Mouse (Mus musculus) right cerebral cortex, postnatal 25 days (tissue): ENCODE measurements around the gene Phospho1.

Experiments used
- DNase-seq: peaks from one replicate; pipeline ENCODE4 v3.0.0; 2022

The Phospho1 gene

DNA sequence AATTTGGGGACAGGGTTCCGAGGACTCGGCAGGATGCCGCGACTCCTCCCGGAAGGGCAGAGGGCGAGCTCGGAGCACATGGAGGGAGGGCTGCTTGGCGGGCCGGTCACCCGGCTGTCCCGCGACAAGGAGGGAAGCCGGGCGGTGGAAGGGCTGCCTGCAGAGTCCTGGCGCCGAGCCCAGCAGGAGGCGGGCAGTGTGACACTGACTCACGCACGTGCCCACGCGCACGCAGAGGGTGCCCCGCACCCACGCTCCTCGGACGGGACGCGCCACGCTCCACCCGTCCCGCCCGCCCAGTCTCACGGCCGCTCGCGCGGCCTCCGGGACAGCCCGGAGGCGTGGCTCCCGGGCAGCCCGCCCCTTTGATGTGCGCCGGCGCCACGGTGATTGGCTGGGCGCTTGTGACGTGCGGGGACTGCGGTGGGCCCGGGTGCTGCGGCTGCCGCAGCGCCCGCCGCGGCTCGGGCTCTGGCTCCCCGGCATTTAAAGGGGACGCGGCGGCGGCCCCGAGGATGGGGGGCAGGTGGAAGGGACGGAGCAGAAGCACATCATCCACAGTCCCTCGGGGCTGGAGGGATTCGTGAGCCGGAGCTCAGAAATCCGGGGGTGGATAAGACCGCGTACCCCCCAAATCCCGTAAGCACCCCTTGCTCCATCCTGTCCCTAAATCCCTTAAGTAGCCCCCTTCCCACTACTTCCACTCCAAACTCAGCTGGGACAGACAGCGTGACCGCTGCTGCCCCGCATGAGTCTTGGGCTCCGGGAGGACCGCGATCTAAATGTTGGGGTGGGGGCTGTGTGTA is at the start of gene Phospho1:
Gene Phospho1, plus strand, starts transcription at position 429 of the 806 bp plus-strand sequence.
- peak; percentile 92 for DNase-seq

DNA sequence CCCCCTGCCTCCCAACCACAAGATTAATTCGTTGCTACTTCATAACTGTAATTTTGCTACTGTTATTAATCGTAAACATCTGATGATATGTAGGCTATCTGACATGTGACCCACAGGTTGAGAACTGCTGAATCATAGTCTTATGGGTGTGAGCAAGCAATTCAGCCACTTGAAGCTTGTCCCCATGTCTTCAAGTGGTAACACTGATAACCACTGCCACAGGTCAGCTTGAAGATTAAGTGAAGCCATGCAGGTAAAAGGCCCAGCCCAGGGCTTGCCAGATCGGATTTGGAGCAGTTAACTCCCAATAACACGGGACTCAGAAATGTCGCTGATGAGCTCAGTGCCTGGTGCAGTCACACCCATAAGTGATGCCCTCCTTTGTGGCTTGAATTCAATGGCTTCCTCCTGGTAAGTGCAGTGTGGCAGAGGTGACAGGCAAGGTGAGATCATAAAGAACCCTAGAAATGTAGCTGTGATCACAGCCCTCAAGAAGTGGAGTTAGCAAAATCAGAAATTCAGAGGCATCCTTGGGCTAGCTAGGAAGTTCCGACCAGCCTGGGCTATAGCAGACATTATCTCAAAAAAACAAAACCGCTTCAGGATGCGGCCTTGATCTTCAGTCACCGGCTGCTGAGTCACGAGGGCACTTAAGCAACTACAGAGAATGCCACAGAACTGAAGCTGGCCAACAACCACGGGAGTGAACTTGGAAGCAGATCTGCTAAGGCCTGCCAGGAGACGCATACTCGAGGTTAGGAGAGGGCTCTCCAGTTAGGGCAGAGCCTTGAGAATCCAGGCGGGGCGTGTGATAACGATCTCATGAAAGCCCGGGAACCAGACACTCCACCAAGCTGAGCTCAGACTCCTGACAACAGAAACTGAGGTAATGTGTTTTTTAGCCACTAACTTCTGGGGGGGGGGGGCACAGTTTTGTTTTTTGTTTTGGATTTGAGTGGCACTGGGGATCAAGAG is 46.7 kb upstream of the Phospho1 start:
- no peak for DNase-seq

DNA sequence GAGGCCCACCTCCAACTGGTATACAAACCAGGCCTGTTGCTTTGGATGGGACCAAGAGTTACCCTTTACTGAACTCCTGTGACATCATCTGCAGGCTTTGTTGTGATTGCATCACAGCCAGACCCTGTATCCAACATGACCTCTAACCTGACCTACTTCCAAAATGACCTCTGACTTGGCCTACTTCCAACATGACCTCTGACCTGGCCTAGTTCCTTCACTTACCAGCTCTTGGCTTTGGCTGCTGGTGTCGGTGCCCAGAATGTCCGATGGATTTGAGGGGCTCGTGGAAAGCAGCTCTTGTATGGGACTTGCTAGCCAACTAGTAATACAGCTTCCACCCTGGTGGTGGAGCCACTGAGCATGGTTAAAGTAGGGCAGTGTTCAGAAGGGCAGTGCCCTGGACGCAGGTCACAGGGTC is 45.5 kb upstream of the Phospho1 start:
- DNase-seq = no peak

DNA sequence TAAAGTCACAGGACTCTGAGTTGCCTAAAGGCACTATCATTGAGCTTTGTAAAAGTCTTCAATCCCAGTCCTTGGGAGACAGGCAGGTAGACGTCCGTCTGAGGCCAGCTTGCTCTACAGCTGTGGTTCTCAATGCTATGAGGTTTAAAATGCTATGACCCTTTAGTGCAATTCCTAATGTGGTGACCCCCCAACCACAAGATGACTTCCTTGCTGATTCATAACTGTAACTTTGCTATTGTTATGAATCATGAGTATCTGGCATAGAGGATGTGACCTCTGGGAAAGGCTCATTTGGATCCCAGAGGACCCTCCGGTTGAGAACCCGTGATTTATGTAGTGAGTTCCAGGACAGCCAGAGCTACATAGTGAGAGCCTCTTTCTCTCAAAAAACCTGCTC is 44.9 kb upstream of the Phospho1 start:
- DNase-seq = no peak

DNA sequence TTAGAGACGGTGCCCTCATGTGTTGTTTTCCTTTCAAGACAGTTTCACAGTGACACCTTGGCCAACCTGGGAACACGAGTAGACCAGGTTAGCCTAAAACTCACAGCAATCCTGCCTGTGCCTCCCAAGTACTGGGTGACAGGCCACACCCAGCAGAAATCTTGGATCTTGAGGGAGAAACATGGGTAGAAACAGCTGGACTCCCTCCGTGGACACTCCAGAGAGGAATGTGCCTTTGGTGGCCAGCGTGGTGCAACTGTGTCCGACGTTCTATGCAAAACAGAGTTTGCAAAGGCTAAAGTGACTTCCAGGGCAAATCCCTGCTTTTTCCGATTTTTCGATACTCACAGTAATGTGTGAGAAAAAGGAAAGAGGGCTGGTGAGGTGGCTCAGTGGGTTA is 43.8 kb upstream of the Phospho1 start:
- no peak for DNase-seq

DNA sequence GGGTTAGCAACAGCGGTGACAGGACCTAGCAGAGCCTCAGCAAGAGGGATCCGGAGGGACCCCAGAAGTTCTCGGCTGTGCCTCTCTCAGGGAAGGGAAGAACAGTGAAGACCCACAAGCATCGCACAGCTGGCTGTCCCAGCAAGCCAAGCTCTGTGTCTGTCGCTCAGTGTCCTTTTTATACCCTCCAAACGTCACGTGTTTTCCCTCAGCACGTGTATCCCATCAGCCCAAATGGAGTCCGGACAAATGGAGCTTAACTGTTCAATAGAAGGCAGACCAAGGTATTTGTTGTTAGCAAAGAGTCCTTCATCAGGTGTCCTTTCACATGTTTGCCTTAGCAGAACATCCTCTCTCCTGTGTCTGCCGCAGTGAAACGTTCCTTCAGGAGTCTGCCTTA is 42.7 kb upstream of the Phospho1 start:
- DNase-seq = no peak

DNA sequence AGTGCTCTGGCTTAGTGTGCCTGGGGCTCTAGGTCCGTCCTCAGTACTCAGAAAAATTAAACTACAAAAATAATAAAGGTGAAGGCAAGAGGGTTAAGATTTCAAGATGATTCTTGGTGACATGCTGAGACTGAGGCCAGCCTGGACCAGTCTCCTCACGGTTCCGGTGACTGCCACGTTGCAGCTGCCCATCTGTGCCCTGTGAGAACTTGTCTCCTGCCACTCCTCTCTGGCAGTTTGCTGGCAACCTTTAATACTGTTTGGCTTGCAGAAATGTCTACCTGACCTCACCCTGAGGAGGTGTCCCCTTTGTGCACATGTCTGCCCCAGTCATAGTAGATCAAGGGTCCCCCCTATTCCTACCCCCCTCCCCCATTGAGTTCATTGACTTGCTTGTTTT is 40.8 kb upstream of the Phospho1 start:
- no peak for DNase-seq

DNA sequence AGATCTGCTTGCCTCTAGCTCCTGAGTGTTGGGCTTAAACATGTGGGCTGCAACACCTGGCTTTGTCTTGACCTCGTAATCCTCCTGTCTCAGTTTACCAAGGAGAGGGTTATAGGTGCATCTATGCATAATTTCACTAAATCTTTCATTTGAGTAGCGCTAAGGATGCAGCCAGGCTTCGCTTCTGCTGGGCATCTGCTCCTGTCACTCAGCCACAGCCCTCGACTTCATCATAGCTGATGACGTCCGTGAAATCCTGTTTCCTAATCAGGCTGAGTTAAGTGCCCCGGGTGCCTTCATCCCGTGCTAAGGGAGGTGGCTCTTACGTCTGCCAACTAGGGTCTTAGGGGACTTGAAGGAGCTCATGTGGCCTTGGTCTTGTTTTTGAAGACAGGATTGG is 40.3 kb upstream of the Phospho1 start:
- DNase-seq = no peak

DNA sequence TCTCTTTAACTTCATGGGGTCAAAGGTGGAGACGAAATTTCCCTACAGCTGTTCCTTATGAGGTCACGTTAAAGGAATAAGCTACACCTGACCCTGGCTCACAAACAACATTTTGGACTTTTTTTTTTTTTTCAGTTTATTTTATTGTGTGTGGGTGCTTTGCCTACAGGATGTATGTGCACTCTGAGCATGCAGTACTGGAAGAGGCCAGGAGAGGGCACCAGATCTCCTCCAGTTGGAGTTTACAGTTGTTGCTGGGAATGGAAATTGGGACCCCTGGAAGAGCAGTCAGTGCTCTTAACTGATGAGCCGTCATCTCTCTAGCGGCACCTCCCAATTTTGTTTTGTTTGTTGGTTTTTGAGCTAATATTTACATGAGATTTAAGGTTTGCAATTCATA is 38.6 kb upstream of the Phospho1 start:
- DNase-seq = no peak

DNA sequence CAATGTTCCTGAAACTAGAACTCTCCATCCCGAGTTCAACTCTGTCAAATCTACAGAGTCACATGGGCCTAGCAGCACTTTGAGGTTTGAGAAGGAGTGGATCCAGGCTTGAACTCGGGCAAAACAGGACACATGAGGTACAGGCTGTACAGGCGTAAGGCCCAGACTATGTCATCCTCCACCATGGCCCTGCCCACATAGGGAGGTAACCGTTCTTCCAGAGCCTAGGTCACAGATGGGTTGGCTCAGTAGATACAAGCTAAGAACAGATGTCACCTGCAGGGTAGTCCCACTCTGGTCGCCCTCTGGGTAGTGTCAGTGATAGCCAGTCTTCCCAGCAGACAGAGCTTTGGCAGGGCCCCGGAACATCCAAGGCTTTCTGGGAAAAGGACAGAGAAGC is 37.8 kb upstream of the Phospho1 start:
- no peak for DNase-seq

DNA sequence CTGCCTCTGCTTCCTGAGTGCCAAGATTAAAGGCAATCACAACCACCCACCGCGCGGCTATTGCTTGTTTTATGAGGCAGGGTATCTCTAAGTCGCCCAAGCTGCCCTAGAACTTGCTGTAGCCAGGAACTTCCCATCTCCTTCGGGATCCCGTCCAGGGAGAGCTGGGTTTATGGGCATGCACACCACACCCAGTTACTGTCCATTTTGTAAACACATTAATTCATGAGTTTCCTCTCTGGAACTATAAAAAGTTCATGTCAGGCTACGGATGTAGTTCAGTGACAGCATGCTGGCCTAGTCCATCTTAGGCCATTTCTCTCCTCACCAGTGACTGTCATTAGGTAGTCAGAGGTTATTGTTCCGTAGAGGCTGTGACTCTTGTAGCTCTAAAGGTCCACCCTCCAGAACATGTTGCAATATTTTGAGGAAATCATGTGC is 34.8 kb upstream of the Phospho1 start:
- DNase-seq = no peak

DNA sequence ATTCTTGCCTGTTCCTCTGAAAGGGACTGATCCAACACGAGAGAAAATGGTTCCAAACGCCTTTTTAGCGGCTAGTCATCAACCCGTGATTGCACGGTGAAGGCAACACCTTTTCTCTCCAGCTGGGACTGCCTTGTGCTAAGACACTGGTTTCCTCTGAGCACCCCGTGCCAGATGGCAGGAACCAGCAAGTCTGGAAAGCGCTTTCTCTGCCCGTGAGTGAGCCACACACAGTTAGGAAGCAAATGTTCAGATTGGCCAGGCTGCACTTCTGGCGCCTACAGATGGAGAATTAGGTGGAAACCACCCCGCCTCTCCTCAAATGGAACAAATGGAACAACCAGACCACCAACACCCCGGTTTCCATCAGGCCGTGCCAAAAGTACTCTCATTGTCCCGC is 32.5 kb upstream of the Phospho1 start:
- DNase-seq = peak; percentile 72

DNA sequence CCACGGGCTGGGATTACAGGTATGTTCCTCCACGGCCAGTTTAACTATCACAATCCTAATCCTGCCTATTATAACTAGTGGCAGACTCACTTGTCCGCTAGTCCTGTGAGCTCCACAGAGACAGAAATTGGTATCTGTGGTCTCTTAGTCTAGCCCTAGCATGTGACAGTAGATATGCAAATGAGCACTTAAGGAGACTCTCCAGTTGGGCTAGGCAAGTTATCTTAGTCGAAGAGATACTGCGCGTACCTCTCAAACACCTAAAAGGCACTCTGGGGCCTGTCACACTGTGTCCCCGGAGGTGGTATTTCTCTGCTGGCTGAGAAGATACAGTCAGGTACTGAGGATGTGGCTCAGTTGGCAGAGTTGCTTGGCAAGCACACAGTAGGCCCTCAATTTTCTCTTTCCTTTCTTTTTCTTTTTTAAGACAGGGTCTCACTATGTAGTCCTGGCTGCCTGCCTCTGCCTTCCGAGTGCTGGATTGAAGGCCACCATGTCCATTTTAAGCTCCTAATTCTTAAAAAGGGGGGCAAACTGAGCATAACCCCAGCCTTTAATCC is 31.3 kb upstream of the Phospho1 start:
- no peak for DNase-seq

DNA sequence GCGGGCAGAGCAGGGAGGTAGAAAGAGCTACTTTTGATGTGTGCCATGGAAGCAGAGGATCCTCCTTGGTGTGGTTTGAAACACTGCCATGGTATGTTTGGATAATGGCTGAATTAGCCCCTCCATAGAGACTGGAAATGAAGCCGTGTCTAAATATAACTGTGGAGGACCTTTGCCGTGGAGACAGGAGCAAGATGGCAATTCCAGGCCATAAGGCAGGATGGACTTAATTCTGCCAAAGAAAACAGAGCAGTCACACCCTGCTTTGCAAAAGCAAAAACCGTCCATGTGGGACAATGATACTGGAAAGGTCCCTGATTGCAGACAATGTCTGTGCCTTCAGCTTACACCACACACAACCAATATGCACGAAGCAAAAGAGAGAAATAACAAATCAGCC is 30.1 kb upstream of the Phospho1 start:
- DNase-seq = no peak

DNA sequence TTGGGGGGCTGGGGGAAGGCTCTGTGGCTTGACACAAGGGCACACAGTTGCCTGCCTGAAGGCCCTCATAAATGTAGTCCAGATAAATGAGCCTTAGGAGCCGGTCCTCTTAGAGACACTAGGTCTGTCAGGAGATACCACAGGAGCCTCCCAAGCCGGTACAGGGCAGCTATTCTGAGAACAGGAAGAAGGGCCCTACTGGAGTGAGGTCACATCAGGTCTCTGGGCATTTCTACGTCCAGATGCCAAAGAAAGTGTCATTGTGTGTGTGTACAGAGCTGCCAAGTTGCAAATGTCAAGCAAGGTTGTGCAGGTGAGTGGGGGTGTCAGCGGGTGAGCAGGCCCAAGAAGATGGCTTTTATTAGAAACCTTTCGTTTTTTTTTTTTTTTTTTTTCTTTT is 28.7 kb upstream of the Phospho1 start:
- no peak for DNase-seq

DNA sequence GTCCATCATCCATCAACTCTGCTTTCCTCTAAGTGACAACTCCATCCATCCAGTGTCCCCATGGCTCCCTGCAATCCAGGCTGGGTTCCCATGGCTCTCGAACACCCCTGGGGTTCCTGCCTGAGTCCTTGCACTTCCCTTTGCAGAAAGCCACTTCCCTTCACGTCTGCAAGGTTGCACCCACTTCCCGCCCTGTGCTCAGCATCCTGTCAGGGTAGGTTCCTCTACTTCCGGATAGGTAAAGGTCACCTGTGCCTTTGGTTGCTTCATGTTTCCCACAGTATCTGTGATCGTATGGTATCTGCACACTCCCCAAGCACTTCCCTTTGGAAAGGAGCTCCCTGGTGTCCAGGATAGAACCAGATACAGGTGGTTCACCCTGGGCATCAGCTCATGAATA is 19.3 kb upstream of the Phospho1 start:
- DNase-seq = no peak

DNA sequence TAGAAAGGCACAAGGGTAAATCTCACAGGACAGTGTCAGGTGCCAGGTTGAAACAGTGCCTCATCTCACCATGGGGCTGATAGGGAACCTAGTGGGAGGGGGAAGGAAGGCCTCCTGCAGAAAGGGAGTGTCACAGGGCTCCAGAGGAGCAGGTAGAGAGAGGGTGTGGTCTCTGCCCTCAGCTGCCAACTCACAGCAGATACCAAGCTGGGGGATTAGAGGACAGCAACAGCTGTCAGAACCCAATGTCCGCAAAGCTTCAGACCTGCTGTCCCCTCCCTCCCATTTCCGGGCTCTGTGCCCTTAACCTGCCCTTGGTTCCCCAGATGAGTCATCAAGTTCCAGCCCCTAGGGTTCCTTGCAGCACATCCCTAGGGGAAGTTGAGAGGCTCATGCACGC is 18.8 kb upstream of the Phospho1 start:
- DNase-seq = no peak

DNA sequence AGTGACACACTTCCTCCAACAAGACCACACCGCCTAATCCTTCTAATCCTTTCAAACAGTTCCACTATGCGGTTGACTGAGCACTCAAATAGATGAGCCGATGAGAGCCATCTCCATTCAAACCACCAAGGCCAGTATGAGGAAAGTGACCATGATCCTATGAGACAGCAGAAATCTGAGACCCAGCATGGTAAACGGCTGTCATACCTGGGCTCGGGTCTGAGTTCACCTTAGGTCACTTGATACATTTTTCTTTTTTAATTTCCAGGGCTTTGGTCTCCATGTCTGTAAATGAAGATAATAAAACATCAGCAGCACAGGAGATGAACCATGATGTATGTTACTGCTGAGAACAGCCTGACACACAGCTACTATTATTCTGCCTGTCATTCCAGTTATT is 16.4 kb upstream of the Phospho1 start:
- DNase-seq = no peak

DNA sequence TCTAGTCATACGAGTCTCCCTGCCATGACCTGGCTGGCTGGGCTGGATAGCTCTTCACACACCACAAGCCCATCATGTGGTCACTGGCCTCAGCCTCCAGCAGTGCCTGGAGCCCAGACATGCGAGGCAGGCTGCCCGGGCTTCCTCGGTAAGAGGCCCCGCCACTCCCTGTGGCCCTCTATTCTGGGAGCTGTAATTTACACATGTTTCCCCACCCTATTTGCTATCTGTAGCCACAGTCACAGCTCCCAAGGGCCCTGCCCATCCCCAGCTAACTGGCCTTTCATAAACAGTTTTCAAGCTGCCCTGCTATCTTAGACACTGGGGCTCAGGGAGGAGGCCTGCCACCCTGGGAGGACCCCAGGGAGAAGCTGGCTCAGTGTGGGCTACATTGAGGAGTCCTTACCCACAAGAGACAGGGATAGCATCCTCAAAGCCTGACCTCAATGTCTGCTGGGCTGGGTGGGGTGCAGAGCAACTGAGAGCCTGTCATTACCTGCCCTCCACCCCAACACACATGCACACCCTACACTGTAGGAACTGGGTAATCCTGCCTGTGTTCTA is 15.8 kb upstream of the Phospho1 start:
- DNase-seq = no peak

DNA sequence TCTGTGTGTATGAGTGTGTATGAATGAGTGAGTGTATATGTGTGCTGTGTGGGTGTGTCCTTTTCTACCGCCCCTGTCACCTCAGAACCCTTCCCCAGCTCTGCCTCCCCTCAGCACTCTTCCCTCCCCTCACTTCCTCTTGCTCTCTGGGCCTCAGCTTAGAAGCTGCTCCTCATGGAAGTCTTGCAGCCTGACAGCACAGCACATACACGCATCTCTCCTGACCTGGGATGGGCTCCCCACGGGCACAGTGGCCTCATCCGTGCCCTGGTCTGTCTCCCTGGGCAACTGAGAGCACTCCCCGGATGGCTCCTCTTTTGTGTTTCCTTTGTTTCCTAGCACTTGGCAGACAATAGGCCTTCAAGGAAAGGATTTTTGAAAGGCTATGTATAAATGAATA is 14.7 kb upstream of the Phospho1 start:
- no peak for DNase-seq

DNA sequence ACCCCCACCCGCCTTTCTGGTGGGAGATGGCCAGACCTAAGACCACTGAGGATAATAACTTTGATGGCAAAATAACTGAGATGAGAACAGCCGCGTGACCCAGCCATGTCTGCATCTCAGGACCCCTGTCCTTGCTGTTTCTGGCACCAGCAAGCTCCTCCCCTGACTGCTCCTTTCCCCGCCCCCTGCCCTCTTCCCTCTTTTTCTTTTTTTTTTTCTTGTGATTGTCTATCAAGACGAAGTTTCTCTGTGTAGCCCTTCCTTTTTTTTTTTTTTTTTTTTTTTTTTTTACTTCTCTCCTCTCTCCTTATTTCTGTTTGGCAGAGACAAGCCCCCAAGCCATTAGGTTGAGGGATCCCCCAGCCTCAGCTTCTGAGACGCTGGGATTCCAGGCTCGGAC is 13.5 kb upstream of the Phospho1 start:
- no peak for DNase-seq

DNA sequence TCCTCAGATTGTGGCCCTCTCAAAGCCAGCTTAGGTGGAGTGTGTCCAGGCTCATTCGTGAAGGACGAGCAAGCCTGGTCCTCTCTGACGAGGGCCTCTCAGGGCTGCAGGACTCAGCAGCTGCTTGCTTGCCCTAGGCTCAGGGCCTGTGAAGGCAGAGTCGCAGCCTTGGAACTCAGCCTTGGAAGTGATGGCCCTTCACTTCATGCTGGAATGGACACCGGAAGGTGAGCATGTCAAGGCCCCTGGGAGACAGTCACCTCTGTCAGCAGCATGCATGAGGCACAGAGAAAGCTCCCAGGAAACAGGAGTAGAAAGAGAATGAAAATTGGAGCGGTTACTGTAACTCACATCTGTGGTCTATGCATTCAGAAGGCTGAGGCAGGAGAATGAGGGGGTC is 12.6 kb upstream of the Phospho1 start:
- no peak for DNase-seq

DNA sequence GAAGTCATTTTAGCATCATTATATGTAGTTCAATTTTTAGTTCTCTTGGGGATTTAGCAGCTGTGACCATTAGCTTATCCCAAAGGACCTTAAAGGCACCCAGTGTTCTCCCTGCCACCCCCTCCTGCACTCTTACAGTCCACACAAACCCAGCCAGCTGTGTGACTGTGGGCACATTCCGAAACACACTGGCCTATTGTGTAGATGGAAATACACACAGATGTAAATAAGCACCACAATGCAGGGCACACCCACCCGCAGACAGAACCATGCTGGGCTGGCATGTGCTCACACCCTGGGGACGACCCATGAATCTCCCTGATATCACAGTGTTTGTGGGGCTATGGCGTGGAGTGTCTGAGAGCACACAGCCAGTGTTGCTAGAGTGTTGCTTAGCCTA is 12.1 kb upstream of the Phospho1 start:
- no peak for DNase-seq
